Mouse (Mus musculus): ENCODE results near the gene Zfpm1. TPM values are rescaled to one million over a fixed set of nuclear protein-coding genes. Genes with fewer than 3 reads are reported as not detected.

Gene Zfpm1
- polyA plus RNA-seq, 1 experiment: 1,238 TPM

DNA sequence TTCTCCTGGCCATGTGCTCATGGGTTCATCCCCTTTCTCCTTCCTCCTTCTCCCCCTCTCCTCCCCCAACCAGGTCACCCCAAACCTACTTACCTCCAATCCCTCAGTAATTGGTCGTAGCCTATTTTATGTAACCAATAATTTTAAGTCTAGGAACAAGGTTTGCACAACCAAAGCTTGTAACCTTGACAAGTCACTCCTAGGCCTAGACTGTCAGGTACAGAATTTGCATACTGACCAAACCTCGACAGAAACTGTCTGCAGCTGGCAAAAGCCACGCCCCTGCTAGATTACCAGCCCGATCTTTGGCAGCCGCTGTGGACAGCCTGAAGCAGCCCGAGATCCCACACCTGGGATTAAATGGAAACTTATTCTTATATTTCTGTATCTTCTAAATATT is 89.8 kb downstream of the Zfpm1 start:
- Histone ChIP-seq H3K4me1 (peaks cover 80% of the 10 kb centered on the region), H3K9me3 (no peaks in the 10 kb centered on the region), H3K4me3 (replicated peaks) (no peak overlapping the region), H3K27me3 (replicated peaks) (no peaks in the 10 kb centered on the region), H3K36me3 (replicated peaks; ENCODE audit: low read length) (peaks cover 23% of the 10 kb centered on the region)
- TF ChIP-seq FLI1 (IDR thresholded peaks at IDR 0.05; ENCODE audit: low read length) (no peak), GATA1 (IDR thresholded peaks at IDR 0.05; ENCODE audit: borderline replicate concordance, low read length) (no peak)

- H3K9me3 ChIP-seq: no peaks in the 10 kb centered on the region
- peaks cover 46% of the 10 kb centered on the region for H3K36me3 ChIP-seq (replicated peaks; ENCODE audit: low read length)
- TF ChIP-seq GATA1 (IDR thresholded peaks at IDR 0.05; ENCODE audit: borderline replicate concordance, low read length) (no peak), FLI1 (IDR thresholded peaks at IDR 0.05; ENCODE audit: low read length) (no peak)
- H3K4me1 ChIP-seq: peaks cover 79% of the 10 kb centered on the region
- no peaks in the 10 kb centered on the region for H3K27me3 ChIP-seq (replicated peaks)
- peak overlapping the region; percentile 99 for H3K4me3 ChIP-seq (replicated peaks)
Measured at GRCm38 (mm10) chr8:122375320-122375719, 93.4 kb downstream of the Zfpm1 start.

- Histone ChIP-seq H3K36me3 (replicated peaks; ENCODE audit: low read length) (peaks cover 52% of the 10 kb centered on the region), H3K27me3 (replicated peaks) (no peaks in the 10 kb centered on the region), H3K4me3 (replicated peaks) (peak overlapping the region; percentile 99), H3K4me1 (peaks cover 79% of the 10 kb centered on the region), H3K9me3 (no peaks in the 10 kb centered on the region)
- TF ChIP-seq FLI1 (IDR thresholded peaks at IDR 0.05; ENCODE audit: low read length) (no peak), GATA1 (IDR thresholded peaks at IDR 0.05; ENCODE audit: borderline replicate concordance, low read length) (no peak)
Measured at GRCm38 (mm10) chr8:122375751-122376364, 93.9 kb downstream of the Zfpm1 start.

DNA sequence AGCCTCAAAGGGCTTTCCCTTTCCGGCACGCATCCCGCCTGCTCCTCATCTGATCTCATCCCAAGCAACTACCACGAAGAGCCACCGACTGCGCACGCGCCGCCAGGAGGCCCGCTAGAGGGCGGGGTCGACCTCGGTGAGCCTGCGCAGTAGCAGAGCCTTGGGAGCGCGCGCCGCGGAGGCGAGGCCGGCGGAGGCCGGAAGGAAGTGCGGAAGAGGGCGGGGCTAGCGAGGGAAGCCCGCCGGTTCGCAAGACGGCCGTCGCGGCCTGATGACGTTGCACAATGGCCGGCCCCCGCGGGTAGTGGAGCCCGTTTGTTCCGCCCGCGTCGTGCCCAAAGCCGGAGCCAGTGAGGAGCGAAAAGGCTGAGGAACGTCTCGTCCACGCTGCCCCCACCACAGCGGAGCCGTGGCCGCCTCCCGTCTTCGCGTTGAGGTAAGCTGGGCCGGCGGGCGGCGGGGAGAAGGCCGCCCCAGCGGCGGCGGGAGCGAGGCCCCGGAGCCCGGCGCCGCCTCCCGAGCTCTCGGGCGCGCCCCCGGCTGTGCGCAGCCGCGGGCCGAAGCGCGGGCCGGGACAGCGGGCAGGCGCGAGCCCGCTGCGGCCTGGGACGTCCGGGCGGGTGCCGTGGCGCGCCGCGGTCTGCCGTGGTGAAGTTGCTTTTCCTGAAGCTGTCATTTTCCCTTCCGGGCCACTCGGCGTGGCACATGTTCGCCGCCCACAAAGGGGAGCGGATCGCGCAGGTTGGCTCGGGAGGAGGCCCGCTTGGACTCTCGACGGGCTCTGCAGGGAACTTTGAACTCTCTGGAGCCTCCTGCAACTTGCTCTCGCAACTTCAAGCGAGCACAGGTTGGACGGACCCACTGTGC is 94.7 kb downstream of the Zfpm1 start, which contains the start of gene Zc3h18:
Gene Zc3h18 (plus strand): TSS at position 245 of the 867 bp plus-strand sequence.
- TF ChIP-seq GATA1 (IDR thresholded peaks at IDR 0.05; ENCODE audit: borderline replicate concordance, low read length) (no peak), FLI1 (IDR thresholded peaks at IDR 0.05; ENCODE audit: low read length) (peak; percentile 91)
- H3K4me1 ChIP-seq: peaks cover 77% of the 10 kb centered on the region
- H3K9me3 ChIP-seq: no peaks in the 10 kb centered on the region
- no peaks in the 10 kb centered on the region for H3K27me3 ChIP-seq (replicated peaks)
- H3K36me3 ChIP-seq (replicated peaks; ENCODE audit: low read length): peaks cover 59% of the 10 kb centered on the region
- peak within 1 kb of the TSS; percentile 99 for H3K4me3 ChIP-seq (replicated peaks)

DNA sequence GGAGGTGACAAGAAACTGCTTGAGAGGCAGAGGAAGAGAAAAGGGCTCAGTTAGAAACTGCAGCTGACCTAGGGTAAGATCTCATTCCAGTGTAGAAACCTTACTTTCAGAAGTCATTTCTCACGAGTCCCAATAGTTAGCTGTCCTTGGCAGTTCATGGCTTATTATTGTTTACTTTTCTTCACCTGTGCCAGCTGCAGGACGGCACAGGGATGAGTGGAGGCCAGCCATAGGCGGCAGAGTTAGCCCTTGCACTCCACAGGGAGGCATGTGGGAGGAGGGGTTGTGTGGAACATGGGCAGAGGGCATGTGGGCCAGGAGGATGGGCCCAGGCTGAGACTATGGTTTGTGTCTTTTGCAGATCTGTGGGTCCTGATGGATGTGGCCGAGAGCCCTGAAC is 101.1 kb downstream of the Zfpm1 start:
- H3K4me1 ChIP-seq: peaks cover 70% of the 10 kb centered on the region
- no peaks in the 10 kb centered on the region for H3K27me3 ChIP-seq (replicated peaks)
- H3K4me3 ChIP-seq (replicated peaks): no peak overlapping the region
- peaks cover 96% of the 10 kb centered on the region for H3K36me3 ChIP-seq (replicated peaks; ENCODE audit: low read length)
- TF ChIP-seq FLI1 (IDR thresholded peaks at IDR 0.05; ENCODE audit: low read length): no peak
- no peak for TF ChIP-seq GATA1 (IDR thresholded peaks at IDR 0.05; ENCODE audit: borderline replicate concordance, low read length)
- H3K9me3 ChIP-seq: no peaks in the 10 kb centered on the region

Other genes starting within 250 kb of the Zfpm1 start
- 1.8 TPM in 1 of 2 replicates, not detected in the other for gene Trhr2, start 78.6 kb downstream of the Zfpm1 start, polyA plus RNA-seq (2012; ENCODE audit: insufficient read depth, low replicate concordance)
- gene Zc3h18, start 94.5 kb downstream of the Zfpm1 start, polyA plus RNA-seq (2012; ENCODE audit: insufficient read depth, low replicate concordance): 80.4 and 130 TPM in 2 replicates
- gene Il17c, start 139.9 kb downstream of the Zfpm1 start, polyA plus RNA-seq (2012; ENCODE audit: insufficient read depth, low replicate concordance): 0.68 TPM in 1 of 2 replicates, not detected in the other
- 3,699 and 12,582 TPM in 2 replicates for gene Cyba, start 150.8 kb downstream of the Zfpm1 start, polyA plus RNA-seq (2012; ENCODE audit: insufficient read depth, low replicate concordance)
- gene Mvd, start 161.3 kb downstream of the Zfpm1 start, polyA plus RNA-seq (2012; ENCODE audit: insufficient read depth, low replicate concordance): 66.0 and 142 TPM in 2 replicates
- 2.8 and 8.0 TPM in 2 replicates for gene Snai3, start 178.6 kb downstream of the Zfpm1 start, polyA plus RNA-seq (2012; ENCODE audit: insufficient read depth, low replicate concordance)
- gene Rnf166, start 193.9 kb downstream of the Zfpm1 start, polyA plus RNA-seq (2012; ENCODE audit: insufficient read depth, low replicate concordance): 86.9 and 219 TPM in 2 replicates
- 40.5 and 70.3 TPM in 2 replicates for gene Ctu2, start 194.0 kb downstream of the Zfpm1 start, polyA plus RNA-seq (2012; ENCODE audit: insufficient read depth, low replicate concordance)

All from megakaryocyte, embryonic 14.5 days (primary cell).